Mouse (Mus musculus) adipose tissue, adult 10 weeks (tissue): ENCODE results near the gene Hrct1. TPM values are rescaled to one million over a fixed set of nuclear protein-coding genes. Genes with fewer than 3 reads are reported as not detected.

Experiments
- polyA plus RNA-seq: library from polyadenylated mRNA; stranded (reverse); fragments of 350-450 nt; fragmentation: Illumina TruSeq; extraction: RNeasy Lipid Tissue Mini Kit (QIAGEN cat#74804); gene quantifications from one replicate; pipeline ENCODE4 v1.2.3, GENCODE M21; 2014; ENCODE audit warnings: low read depth, low replicate concordance

Gene Hrct1
- polyA plus RNA-seq: 13.1 TPM

DNA sequence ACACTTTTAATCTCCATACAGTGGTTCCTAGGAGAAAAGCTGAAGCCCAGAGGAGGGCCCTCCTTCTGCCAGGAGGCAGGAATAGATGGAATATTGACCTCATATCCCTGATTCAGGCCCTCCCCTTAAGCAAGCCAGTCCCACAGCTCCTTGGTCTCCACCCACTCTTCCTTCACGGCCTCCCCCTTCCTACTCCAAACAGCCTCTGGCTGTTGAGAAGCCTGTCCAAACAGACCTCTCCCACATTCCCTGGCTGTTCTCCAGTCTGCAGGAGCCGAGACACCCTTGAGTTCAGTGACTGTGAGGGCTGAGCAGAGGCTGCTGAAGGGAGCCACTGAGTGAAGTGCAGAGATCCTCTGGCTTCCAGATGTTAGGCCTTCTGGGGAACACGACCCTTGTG is at the start of gene Hrct1:
Hrct1 (plus strand) TSS at position 194 of the 400 bp plus-strand sequence.

DNA sequence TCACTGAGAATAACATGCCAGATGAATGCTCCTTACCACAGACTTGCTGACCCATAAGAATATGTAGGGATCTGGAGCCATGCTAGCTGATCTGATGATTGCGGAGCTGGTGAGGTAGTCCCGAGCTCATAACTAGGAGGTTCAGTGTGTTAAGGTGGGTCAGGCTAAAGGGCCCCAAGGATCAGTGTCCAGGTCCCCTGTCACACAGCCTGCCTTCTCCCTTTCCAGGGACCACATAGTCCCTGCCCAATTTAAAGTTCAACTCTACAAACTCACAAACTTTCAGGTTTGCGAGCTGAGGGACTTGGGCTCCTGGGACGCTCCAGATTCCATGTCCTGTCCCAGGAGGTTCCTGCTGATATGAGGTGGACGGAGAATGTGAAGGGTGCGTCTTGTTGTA is 26.3 kb upstream of the Hrct1 start, which contains the start of gene Olfr70:
Olfr70 (minus strand) TSS at position 101 of the 400 bp plus-strand sequence.

GRCm38 (mm10) chr4:43709869-43710268 is 17.1 kb upstream of the Hrct1 start, which contains the start of gene Olfr71:
Gene Olfr71, minus strand, starts transcription at chr4:43710255.

DNA sequence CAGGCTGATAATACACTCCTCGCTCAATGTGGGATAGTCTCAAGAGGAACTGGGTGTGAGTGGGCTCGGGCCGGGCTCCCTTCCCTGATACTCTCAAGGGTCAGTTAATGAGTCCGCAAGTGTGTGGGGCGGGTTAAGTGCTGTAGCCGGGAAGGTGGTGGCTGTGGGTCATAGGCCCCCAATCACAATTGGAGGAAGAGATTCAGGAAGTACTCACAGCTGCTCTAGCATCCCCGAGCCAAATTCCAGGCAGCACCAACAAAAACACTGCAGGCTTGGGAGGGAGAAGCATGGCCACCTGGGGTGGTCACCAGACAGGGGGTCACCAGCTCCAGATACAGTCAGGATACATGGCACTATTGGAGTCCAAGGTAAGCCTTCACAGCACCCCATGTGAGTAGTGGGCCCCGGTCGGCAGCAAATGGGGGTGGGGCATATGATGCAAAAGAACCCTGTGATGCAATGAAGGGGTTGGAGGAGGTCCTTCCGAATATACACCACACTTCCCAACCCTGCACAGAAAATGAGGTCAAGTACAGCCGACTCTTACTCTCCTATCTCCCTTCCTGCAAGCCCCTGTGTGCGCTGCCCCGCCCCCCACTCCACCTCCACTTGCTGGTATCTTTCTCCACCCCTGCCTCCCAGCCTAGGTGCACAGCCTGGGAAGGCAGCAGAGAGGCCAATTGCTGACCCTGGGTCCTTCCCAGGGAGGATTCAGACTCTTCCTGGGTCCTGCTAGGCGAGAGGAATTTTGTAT is 3.0 kb downstream of the Hrct1 start, which contains the start of gene Spaar:
Spaar (plus strand) TSS at position 241 of the 757 bp plus-strand sequence.

GRCm38 (mm10) chr4:43770909-43771308 is 43.9 kb downstream of the Hrct1 start, which contains the start of gene Olfr159:
Gene Olfr159, minus strand, starts transcription at chr4:43771009.

Other genes with a start within 250 kb of the Hrct1 start
- not detected for gene Sit1, start 243.5 kb upstream of the Hrct1 start, polyA plus RNA-seq
- 55.0 TPM for gene Ccdc107, start 234.3 kb upstream of the Hrct1 start, polyA plus RNA-seq
- 1.2 TPM for gene Arhgef39, start 227.5 kb upstream of the Hrct1 start, polyA plus RNA-seq
- gene Car9, start 220.2 kb upstream of the Hrct1 start, polyA plus RNA-seq: 0.72 TPM
- gene Tpm2, start 203.4 kb upstream of the Hrct1 start, polyA plus RNA-seq: 128 TPM
- 45.7 TPM for gene Creb3, start 164.9 kb upstream of the Hrct1 start, polyA plus RNA-seq
- gene Tln1, start 164.5 kb upstream of the Hrct1 start, polyA plus RNA-seq: 59.0 TPM
- gene Rgp1, start 148.5 kb upstream of the Hrct1 start, polyA plus RNA-seq: 40.1 TPM
- gene Gba2, start 148.3 kb upstream of the Hrct1 start, polyA plus RNA-seq: 12.9 TPM
- gene Msmp, start 142.7 kb upstream of the Hrct1 start, polyA plus RNA-seq: 0.79 TPM
- gene Npr2, start 95.3 kb upstream of the Hrct1 start, polyA plus RNA-seq: 30.2 TPM
- 3.8 TPM for gene Spag8, start 73.6 kb upstream of the Hrct1 start, polyA plus RNA-seq
- gene Hint2, start 70.7 kb upstream of the Hrct1 start, polyA plus RNA-seq: 120 TPM
- 11.5 TPM for gene Tmem8b, start 58.2 kb upstream of the Hrct1 start, polyA plus RNA-seq
- 4.8 TPM for gene Fam221b, start 58.0 kb upstream of the Hrct1 start, polyA plus RNA-seq
- not detected for gene Olfr70, start 26.4 kb upstream of the Hrct1 start, polyA plus RNA-seq
- gene Olfr71, start 16.9 kb upstream of the Hrct1 start, polyA plus RNA-seq: not detected
- gene Spaar, start 2.8 kb downstream of the Hrct1 start, polyA plus RNA-seq: 4.6 TPM
- not detected for gene Olfr159, start 43.8 kb downstream of the Hrct1 start, polyA plus RNA-seq
- not detected for gene Olfr156, start 96.7 kb downstream of the Hrct1 start, polyA plus RNA-seq
- gene Olfr157, start 113.0 kb downstream of the Hrct1 start, polyA plus RNA-seq: not detected
- not detected for gene Olfr155, start 124.4 kb downstream of the Hrct1 start, polyA plus RNA-seq
- gene Reck, start 148.3 kb downstream of the Hrct1 start, polyA plus RNA-seq: 11.9 TPM
- gene Glipr2, start 230.2 kb downstream of the Hrct1 start, polyA plus RNA-seq: 12.9 TPM